Mouse (Mus musculus) erythroblast, embryonic 14.5 days (primary cell): Measurements from ENCODE around the gene Primpol. TPM values are rescaled to one million over a fixed set of nuclear protein-coding genes. Genes with fewer than 3 reads are reported as not detected.

Source experiments
- H3K27me3 ChIP-seq: 2 replicates; pipeline ENCODE4 v1.6.1; 2012; ENCODE audit warnings: inconsistent platforms; ENCODE audit not compliant: control insufficient read depth
- H3K36me3 ChIP-seq: 2 replicates; pipeline ENCODE4 v1.6.1; 2012; ENCODE audit warnings: mild to moderate bottlenecking, inconsistent platforms; ENCODE audit not compliant: control insufficient read depth
- H3K4me1 ChIP-seq: 2 replicates; pipeline ENCODE4 v1.6.1; 2012; ENCODE audit warnings: inconsistent platforms; ENCODE audit not compliant: control insufficient read depth
- H3K4me3 ChIP-seq: replicated peaks from 2 replicates; pipeline ENCODE3; 2012; ENCODE audit warnings: moderate library complexity, mild to moderate bottlenecking, inconsistent platforms
- H3K9me3 ChIP-seq: 2 replicates; pipeline ENCODE4 v1.6.1; 2012; ENCODE audit warnings: low read length, inconsistent platforms, mixed read lengths; ENCODE audit not compliant: control insufficient read depth
- GATA1 ChIP-seq: IDR thresholded peaks from 2 replicates; pipeline ENCODE4 v1.6.1; 2012; ENCODE audit warnings: low read length, inconsistent platforms, mixed read lengths
- TAL1 ChIP-seq: IDR thresholded peaks from 3 replicates; pipeline ENCODE4 v1.6.1; 2012; ENCODE audit warnings: low read length, inconsistent platforms, mixed read lengths
- polyA plus RNA-seq: library from polyadenylated mRNA; stranded (reverse); fragments of >175 nt; gene quantifications from 2 replicates; pipeline ENCODE4 v1.2.3, GENCODE M21; 2012

Primpol gene
- polyA plus RNA-seq, 1 experiment = 0.09 TPM

DNA sequence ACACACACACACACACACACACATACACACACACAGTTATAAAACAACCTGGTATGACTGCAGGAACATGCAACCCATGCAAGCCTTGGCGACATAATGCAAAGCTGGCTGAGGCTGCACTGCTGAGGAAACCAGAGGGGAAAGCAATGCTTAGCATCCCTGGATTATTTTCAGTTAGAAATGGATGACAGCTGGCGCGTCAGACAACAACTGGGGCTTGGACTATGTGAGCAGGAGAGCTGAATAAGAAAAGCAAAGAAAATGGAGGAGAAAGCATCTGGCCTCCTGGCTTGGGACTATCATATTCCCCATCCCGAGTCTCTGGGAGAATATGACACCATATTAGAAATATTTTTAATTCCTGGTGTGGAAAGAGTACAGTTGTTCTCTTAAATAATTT, 4.1 kb downstream of the Primpol start:
- Histone ChIP-seq H3K4me3 (no peak overlapping the region), H3K36me3 (peaks cover 55% of the 10 kb centered on the region), H3K9me3 (no peaks in the 10 kb centered on the region), H3K4me1 (peaks cover 39% of the 10 kb centered on the region), H3K27me3 (no peaks in the 10 kb centered on the region)
- TF ChIP-seq TAL1 = no peak
- TF ChIP-seq GATA1 = no peak

DNA sequence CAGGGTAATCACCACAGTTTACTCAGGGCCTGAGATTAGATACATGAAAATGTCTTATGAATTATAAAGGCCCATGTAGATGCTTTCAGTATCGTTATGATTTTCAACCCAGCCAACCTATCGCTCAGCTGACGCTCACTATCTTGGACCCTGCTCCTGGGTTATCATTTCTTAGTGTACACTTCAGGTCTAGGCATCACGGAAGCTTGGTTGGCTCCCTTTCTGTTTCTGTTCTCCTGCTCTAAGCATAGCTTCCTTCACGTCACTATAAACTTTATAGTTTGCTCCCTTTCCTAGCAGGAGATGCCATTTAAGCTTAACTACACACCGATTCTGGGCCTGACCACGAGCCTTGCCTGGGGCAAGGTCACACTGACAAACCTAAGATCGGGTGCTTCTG, 5.5 kb downstream of the Primpol start:
- TF ChIP-seq TAL1 = no peak
- no peak for TF ChIP-seq GATA1
- H3K4me3 ChIP-seq = no peak overlapping the region
- peaks cover 29% of the 10 kb centered on the region for H3K4me1 ChIP-seq
- H3K27me3 ChIP-seq = no peaks in the 10 kb centered on the region
- no peaks in the 10 kb centered on the region for H3K9me3 ChIP-seq
- peaks cover 67% of the 10 kb centered on the region for H3K36me3 ChIP-seq

DNA sequence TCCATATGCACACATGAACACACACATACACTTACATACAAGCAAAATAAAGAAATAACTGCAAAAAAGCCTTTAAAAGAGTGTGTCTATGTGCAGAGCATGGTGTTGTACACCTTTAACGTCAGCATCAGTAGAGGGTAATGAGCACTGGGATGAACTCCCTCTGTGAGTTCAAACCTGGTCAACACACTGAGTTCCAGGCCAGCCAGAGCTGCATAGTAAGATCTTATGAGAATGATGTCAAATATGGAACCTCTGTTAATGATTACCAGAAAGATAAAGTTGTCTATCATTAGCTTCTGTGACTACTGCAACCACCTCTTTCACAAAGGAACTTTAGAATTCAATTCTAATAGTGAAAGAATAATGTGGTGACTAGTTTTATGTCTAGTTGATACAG, 10.1 kb downstream of the Primpol start:
- no peak for TF ChIP-seq GATA1
- no peak for TF ChIP-seq TAL1

GRCm38 (mm10) chr8:46603587-46603986, 13.4 kb downstream of the Primpol start:
- Histone ChIP-seq H3K4me3 (no peak overlapping the region), H3K9me3 (no peaks in the 10 kb centered on the region), H3K36me3 (peaks cover 84% of the 10 kb centered on the region), H3K4me1 (peaks cover 14% of the 10 kb centered on the region), H3K27me3 (no peaks in the 10 kb centered on the region)
- TF ChIP-seq TAL1 (no peak), GATA1 (no peak)

More for the DNA sequence above, 10.1 kb downstream of the Primpol start:
- Histone ChIP-seq H3K27me3 (no peaks in the 10 kb centered on the region), H3K36me3 (peaks cover 86% of the 10 kb centered on the region), H3K9me3 (no peaks in the 10 kb centered on the region), H3K4me1 (peaks cover 3% of the 10 kb centered on the region; the same call in 1 of the 2 replicates), H3K4me3 (no peak overlapping the region)

DNA sequence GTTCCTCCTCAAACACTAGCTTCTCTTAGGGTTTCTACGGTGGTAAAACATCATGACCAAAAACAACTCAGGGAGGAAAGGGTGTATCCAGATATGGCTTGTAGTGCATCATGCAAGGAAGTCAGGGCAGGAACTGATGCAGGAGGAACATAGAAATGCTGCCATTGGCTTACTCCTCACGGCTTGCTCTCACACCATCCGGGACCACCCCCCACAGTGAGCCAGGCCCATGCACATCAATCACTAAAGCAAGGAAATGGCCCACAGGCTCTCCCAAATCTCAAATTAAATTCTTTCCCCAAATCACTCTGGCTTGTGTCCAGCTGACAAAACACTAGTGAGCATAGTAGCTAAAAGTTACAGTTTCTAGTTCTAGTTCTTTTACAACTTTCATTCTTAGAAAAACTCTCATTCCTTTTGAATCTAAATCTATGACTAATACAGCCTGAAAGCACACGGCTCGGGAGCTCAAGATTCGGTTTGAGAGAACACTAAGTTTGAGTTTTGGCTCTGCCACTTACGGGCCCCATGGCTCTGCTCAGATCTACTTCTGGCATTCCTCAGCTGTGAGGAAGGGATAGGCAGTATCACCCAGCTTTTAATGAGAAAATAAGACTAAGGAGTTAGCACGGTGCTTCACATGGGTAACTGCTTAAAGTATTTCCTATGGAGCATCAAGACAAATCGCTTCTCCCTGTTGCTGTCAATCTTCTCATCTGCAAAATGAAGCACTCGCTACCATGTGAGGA, 15.9 kb downstream of the Primpol start:
- Histone ChIP-seq H3K27me3 (no peaks in the 10 kb centered on the region), H3K4me1 (peaks cover 33% of the 10 kb centered on the region), H3K9me3 (no peaks in the 10 kb centered on the region), H3K36me3 (peaks cover 86% of the 10 kb centered on the region), H3K4me3 (no peak overlapping the region)
- no peak for TF ChIP-seq GATA1
- TF ChIP-seq TAL1 = no peak

DNA sequence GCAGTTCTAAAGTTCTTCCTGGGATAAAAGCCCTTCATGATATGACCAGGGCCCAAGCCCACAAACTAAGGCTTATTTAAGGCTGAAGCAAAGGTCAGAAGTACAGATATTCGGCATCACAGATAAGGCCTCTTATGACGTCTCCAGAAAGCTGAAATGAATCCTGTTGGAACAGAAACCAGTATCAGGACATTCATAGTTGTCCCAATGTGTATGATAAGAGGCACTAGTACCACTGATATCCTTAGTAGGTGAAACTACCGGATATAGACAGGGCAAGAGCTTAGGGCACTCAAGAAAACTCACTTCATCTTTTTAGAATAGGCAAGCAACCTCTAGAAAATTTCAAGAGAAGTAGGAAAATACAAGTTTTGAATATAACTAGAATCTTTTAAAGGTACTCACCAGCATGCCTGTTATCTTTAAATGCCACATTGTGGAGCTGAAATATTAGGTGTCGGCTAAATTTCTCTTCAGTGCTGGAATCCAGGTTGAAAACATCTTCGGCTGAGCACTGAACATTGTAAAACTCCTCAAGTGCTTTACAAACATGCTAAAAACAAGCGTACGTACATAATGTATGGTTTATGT, 17.6 kb downstream of the Primpol start:
- peaks cover 84% of the 10 kb centered on the region for H3K36me3 ChIP-seq
- no peak overlapping the region for H3K4me3 ChIP-seq
- H3K9me3 ChIP-seq = no peaks in the 10 kb centered on the region
- H3K27me3 ChIP-seq = no peaks in the 10 kb centered on the region
- TF ChIP-seq GATA1 (no peak), TAL1 (no peak)
- H3K4me1 ChIP-seq = peaks cover 33% of the 10 kb centered on the region

DNA sequence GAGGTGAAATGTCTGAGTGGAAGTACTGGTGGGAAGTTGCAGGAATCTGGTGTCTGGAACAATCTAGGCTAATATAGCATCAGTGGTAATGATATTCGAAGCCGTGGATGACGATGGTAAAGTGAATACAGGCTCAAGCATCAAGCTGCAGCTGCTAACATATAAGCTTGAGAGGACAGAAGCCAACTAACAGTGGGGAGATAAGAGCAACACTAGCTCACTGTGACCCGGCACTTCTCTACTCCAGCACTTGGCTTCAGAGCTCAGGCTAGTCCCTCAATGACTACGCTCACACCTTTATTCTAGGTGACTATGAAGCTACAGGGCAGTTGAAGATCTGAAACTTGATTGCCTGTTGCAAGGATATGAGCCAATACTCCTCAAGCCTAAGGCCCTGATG, 18.3 kb downstream of the Primpol start:
- Histone ChIP-seq H3K9me3 (no peaks in the 10 kb centered on the region), H3K4me3 (no peak overlapping the region), H3K27me3 (no peaks in the 10 kb centered on the region), H3K4me1 (peaks cover 35% of the 10 kb centered on the region), H3K36me3 (peaks cover 85% of the 10 kb centered on the region)
- TF ChIP-seq TAL1 = no peak
- TF ChIP-seq GATA1 = no peak

DNA sequence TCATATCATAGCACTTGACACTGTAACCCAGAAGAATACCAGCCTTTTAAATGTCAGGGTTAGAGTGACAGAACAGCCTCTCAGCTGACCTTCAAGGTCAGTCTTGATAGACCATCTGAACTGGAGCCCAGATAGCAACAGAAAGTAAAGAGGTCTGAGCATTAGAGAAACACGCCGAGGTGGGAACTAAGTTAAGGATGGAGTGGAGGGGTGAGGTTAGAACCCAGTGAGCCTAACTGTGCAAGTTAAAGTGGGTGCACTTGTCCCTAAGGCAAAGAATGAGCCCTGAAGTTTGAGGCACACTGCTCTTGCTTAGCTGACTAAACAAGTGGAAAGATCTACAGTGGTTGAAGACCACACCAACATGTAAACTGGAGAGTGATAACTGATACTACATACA, 18.9 kb downstream of the Primpol start:
- Histone ChIP-seq H3K4me1 (peaks cover 36% of the 10 kb centered on the region), H3K36me3 (peaks cover 88% of the 10 kb centered on the region), H3K27me3 (no peaks in the 10 kb centered on the region), H3K4me3 (no peak overlapping the region), H3K9me3 (no peaks in the 10 kb centered on the region)
- TF ChIP-seq GATA1 = no peak
- TF ChIP-seq TAL1 = no peak

DNA sequence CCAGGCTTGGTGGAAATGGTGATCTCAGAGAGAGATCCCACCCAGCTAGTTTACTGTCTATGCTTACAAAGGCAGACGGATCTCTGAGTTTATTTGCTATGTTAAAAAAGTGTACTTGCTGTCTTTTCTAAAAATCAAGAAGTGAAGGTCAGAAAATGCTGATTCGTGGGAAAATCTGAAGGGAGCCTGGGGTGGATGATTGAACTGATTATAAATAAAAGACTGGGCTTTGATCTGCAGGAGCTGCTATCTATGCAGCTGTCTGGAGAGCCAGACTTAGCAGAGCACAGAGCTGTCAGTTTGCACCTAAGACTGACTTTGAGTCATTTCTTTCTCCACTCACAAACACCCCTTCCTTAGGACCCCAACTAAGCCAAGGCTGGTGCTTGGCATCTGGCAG, 19.6 kb downstream of the Primpol start:
- Histone ChIP-seq H3K36me3 (peaks cover 87% of the 10 kb centered on the region), H3K9me3 (no peaks in the 10 kb centered on the region), H3K4me3 (no peak overlapping the region), H3K4me1 (peaks cover 38% of the 10 kb centered on the region), H3K27me3 (no peaks in the 10 kb centered on the region)
- TF ChIP-seq GATA1 = no peak
- no peak for TF ChIP-seq TAL1

DNA sequence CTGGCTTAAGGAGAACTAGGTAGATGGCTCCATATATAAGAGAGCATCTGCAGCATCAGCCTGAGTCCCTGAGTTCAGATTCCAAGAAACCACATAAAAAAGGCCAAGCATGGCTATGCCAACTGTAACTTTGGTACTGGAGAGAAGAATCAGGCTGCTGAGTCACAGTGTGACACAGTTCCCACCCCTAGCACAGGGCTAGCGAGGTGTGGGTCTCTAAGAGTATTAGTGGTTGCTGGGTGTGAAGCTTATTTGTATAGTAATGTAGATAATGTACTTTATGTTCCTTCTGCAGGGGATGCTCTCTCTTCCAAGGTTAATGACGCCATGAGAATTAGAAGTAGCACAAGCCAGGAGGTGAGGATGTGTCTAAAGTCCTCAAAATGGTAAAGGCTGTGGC, 20.5 kb downstream of the Primpol start:
- H3K27me3 ChIP-seq = no peaks in the 10 kb centered on the region
- TF ChIP-seq TAL1 (no peak), GATA1 (no peak)
- no peaks in the 10 kb centered on the region for H3K9me3 ChIP-seq
- peaks cover 88% of the 10 kb centered on the region for H3K36me3 ChIP-seq
- peaks cover 44% of the 10 kb centered on the region for H3K4me1 ChIP-seq
- H3K4me3 ChIP-seq = no peak overlapping the region
